Mouse (Mus musculus): ENCODE results near the gene Arl8a.
A peak's percentile ranks its signal among the peaks of the same experiment; 100 is the strongest.
"Not testable (repeated sequence)": the region's sequence is repeated elsewhere in the genome, so short reads cannot be mapped to it uniquely, and the experiment has no call there.

Arl8a gene

GRCm38 (mm10) chr1:135170299-135170698 lies 23.7 kb downstream of the Arl8a start:
- no peak for DNase-seq (ENCODE audit: low spot score)

- DNase-seq (ENCODE audit: low spot score), result no peak
Observed at GRCm38 (mm10) chr1:135171202-135171601, 24.6 kb downstream of the Arl8a start.

GRCm38 (mm10) chr1:135171984-135172383 lies 25.4 kb downstream of the Arl8a start:
- peak; percentile 84 for DNase-seq (ENCODE audit: low spot score)

- DNase-seq (ENCODE audit: low spot score), result no peak
Observed at GRCm38 (mm10) chr1:135173311-135173710, 26.7 kb downstream of the Arl8a start.

- no peak for DNase-seq (ENCODE audit: low spot score)
Observed at GRCm38 (mm10) chr1:135175176-135175575, 28.6 kb downstream of the Arl8a start.

GRCm38 (mm10) chr1:135177724-135178123 lies 31.1 kb downstream of the Arl8a start:
- no peak for DNase-seq (ENCODE audit: low spot score)

GRCm38 (mm10) chr1:135178863-135179262 lies 32.2 kb downstream of the Arl8a start:
- DNase-seq (ENCODE audit: low spot score), result no peak

- no peak for DNase-seq (ENCODE audit: low spot score)
Observed at GRCm38 (mm10) chr1:135180830-135181229, 34.2 kb downstream of the Arl8a start.

- DNase-seq (ENCODE audit: low spot score), result no peak
Observed at GRCm38 (mm10) chr1:135181275-135181674, 34.7 kb downstream of the Arl8a start.

GRCm38 (mm10) chr1:135181880-135182623 lies 35.4 kb downstream of the Arl8a start:
- DNase-seq (ENCODE audit: low spot score), result no peak

- DNase-seq (ENCODE audit: low spot score), result no peak
Observed at GRCm38 (mm10) chr1:135182975-135183374, 36.4 kb downstream of the Arl8a start.

- DNase-seq (ENCODE audit: low spot score), result no peak
Observed at GRCm38 (mm10) chr1:135183448-135183847, 36.8 kb downstream of the Arl8a start.

- no peak for DNase-seq (ENCODE audit: low spot score)
Observed at GRCm38 (mm10) chr1:135183941-135184570, 37.4 kb downstream of the Arl8a start.

- DNase-seq (ENCODE audit: low spot score), result no peak
Observed at GRCm38 (mm10) chr1:135185936-135186335, 39.3 kb downstream of the Arl8a start.

- no peak for DNase-seq (ENCODE audit: low spot score)
Observed at GRCm38 (mm10) chr1:135186427-135186826, 39.8 kb downstream of the Arl8a start.

GRCm38 (mm10) chr1:135187016-135187415 lies 40.4 kb downstream of the Arl8a start:
- not testable (repeated sequence) for DNase-seq (ENCODE audit: low spot score)

GRCm38 (mm10) chr1:135188197-135188596 lies 41.6 kb downstream of the Arl8a start:
- DNase-seq (ENCODE audit: low spot score), result no peak

GRCm38 (mm10) chr1:135189186-135189585 lies 42.6 kb downstream of the Arl8a start:
- no peak for DNase-seq (ENCODE audit: low spot score)

- not testable (repeated sequence) for DNase-seq (ENCODE audit: low spot score)
Observed at GRCm38 (mm10) chr1:135194335-135194734, 47.7 kb downstream of the Arl8a start.

GRCm38 (mm10) chr1:135195907-135196440 lies 49.4 kb downstream of the Arl8a start:
- DNase-seq (ENCODE audit: low spot score), result no peak

GRCm38 (mm10) chr1:135198412-135198811 lies 51.8 kb downstream of the Arl8a start:
- no peak for DNase-seq (ENCODE audit: low spot score)

GRCm38 (mm10) chr1:135199014-135199819 lies 52.6 kb downstream of the Arl8a start:
- peak; percentile 66 for DNase-seq (ENCODE audit: low spot score)
